Mouse (Mus musculus): ENCODE results near the gene Hivep2.

Gene Hivep2

GRCm38 (mm10) chr10:14024971-14025370, 59.1 kb downstream of the Hivep2 start:
- no peak for DNase-seq

GRCm38 (mm10) chr10:14027751-14028150, 61.9 kb downstream of the Hivep2 start:
- DNase-seq: no peak

GRCm38 (mm10) chr10:14028956-14029355, 63.1 kb downstream of the Hivep2 start:
- no peak for DNase-seq

- DNase-seq: no peak
Measured at GRCm38 (mm10) chr10:14030458-14031035, 64.7 kb downstream of the Hivep2 start.

GRCm38 (mm10) chr10:14032532-14032931, 66.7 kb downstream of the Hivep2 start:
- DNase-seq: no peak

- DNase-seq: no peak
Measured at GRCm38 (mm10) chr10:14034046-14034445, 68.2 kb downstream of the Hivep2 start.

GRCm38 (mm10) chr10:14034790-14035189, 68.9 kb downstream of the Hivep2 start:
- DNase-seq: no peak

GRCm38 (mm10) chr10:14035607-14036006, 69.7 kb downstream of the Hivep2 start:
- DNase-seq: no peak

GRCm38 (mm10) chr10:14036472-14036871, 70.6 kb downstream of the Hivep2 start:
- DNase-seq: no peak

- no peak for DNase-seq
Measured at GRCm38 (mm10) chr10:14037977-14038489, 72.2 kb downstream of the Hivep2 start.

- DNase-seq: no peak
Measured at GRCm38 (mm10) chr10:14040716-14041470, 75.0 kb downstream of the Hivep2 start.

- DNase-seq: no peak
Measured at GRCm38 (mm10) chr10:14041606-14042005, 75.7 kb downstream of the Hivep2 start.

- no peak for DNase-seq
Measured at GRCm38 (mm10) chr10:14042539-14043348, 76.9 kb downstream of the Hivep2 start.

- no peak for DNase-seq
Measured at GRCm38 (mm10) chr10:14043349-14043710, 77.5 kb downstream of the Hivep2 start.

- DNase-seq: no peak
Measured at GRCm38 (mm10) chr10:14044046-14044782, 78.3 kb downstream of the Hivep2 start.

- no peak for DNase-seq
Measured at GRCm38 (mm10) chr10:14044783-14045392, 79.0 kb downstream of the Hivep2 start.

- no peak for DNase-seq
Measured at GRCm38 (mm10) chr10:14045745-14046144, 79.9 kb downstream of the Hivep2 start.

- no peak for DNase-seq
Measured at GRCm38 (mm10) chr10:14046171-14046651, 80.3 kb downstream of the Hivep2 start.

GRCm38 (mm10) chr10:14046935-14047334, 81.1 kb downstream of the Hivep2 start:
- DNase-seq: peak; percentile 37

GRCm38 (mm10) chr10:14047661-14048060, 81.8 kb downstream of the Hivep2 start:
- no peak for DNase-seq

GRCm38 (mm10) chr10:14048322-14048915, 82.5 kb downstream of the Hivep2 start:
- no peak for DNase-seq

All from liver (tissue).